Mouse (Mus musculus): ENCODE data around the gene Lrrc74a. TPM values are rescaled to one million over a fixed set of nuclear protein-coding genes. Genes with fewer than 3 reads are reported as not detected.

Gene Lrrc74a
- polyA plus RNA-seq, 1 experiment: not detected

DNA sequence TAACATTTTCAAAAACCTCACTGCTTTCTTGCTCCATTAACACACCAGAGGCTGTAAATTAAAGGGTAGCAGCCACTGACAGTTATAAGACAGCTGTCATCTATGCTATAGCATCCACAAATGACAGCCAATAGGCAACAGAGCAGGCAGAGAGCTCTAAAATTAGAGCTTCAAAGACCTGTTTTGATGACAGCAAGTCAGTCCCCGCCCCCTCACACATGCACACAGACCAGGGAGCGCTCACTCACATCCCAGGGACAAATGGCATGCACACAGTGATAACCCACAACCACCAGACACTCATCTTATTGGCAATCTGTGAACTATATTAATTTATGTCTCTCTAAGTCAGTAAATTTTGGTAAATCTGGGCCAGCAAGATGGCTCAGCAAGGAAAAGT, 9.9 kb upstream of the Lrrc74a start:
- no peaks in the 10 kb centered on the region for H3K4me1 ChIP-seq (ENCODE audit: control insufficient read depth, insufficient read depth, low read length)
- no peak overlapping the region for H3K9ac ChIP-seq (ENCODE audit: low read depth, poor library complexity, severe bottlenecking)
- H3K4me3 ChIP-seq (ENCODE audit: low read depth, low read length): no peak overlapping the region
- H3K9me3 ChIP-seq (replicated peaks; ENCODE audit: control insufficient read depth, insufficient read depth, low read length, poor library complexity, severe bottlenecking): no peaks in the 10 kb centered on the region
- H3K27ac ChIP-seq (ENCODE audit: insufficient read depth, low read length): no peak overlapping the region
- no peaks in the 10 kb centered on the region for H3K36me3 ChIP-seq (ENCODE audit: control insufficient read depth, insufficient read depth, low read length, poor library complexity, severe bottlenecking)
- TF ChIP-seq CTCF (IDR thresholded peaks at IDR 0.05; ENCODE audit: low read depth, low read length): no peak
- TF ChIP-seq POLR2A (IDR thresholded peaks at IDR 0.05; ENCODE audit: insufficient read depth, low read length): no peak
- TF ChIP-seq EP300 (IDR thresholded peaks at IDR 0.05; ENCODE audit: insufficient read depth, low read depth, low read length): no peak
- no peaks in the 10 kb centered on the region for H3K27me3 ChIP-seq (ENCODE audit: control insufficient read depth, insufficient read depth, low read length, poor library complexity, severe bottlenecking)

DNA sequence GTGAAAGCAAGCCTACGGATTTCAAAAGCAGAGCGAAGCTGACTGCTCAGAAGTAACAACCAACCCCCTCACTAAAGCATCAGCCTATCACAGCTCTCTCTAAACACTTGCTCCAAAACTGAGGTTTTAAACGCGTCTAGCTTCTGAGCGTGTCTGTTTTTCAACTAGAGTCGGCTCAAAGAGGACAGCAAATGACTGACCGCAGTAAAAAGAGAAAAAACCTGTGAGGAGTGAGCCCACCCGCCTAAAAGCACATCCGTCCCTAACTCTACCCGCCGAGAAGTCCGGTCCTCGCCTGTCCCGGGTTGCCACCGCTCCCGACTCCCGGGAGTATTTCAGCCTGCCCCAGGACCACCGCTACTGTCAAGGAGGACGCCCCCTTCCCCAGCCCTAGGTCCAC, 8.5 kb upstream of the Lrrc74a start:
- H3K27me3 ChIP-seq (ENCODE audit: control insufficient read depth, insufficient read depth, low read length, poor library complexity, severe bottlenecking): no peaks in the 10 kb centered on the region
- TF ChIP-seq CTCF (IDR thresholded peaks at IDR 0.05; ENCODE audit: low read depth, low read length): no peak
- no peak for TF ChIP-seq EP300 (IDR thresholded peaks at IDR 0.05; ENCODE audit: insufficient read depth, low read depth, low read length)
- H3K9ac ChIP-seq (ENCODE audit: low read depth, poor library complexity, severe bottlenecking): peak overlapping the region; percentile 86
- H3K36me3 ChIP-seq (ENCODE audit: control insufficient read depth, insufficient read depth, low read length, poor library complexity, severe bottlenecking): no peaks in the 10 kb centered on the region
- no peak overlapping the region for H3K27ac ChIP-seq (ENCODE audit: insufficient read depth, low read length)
- H3K4me3 ChIP-seq (ENCODE audit: low read depth, low read length): peak overlapping the region; percentile 88
- H3K9me3 ChIP-seq (replicated peaks; ENCODE audit: control insufficient read depth, insufficient read depth, low read length, poor library complexity, severe bottlenecking): no peaks in the 10 kb centered on the region
- no peaks in the 10 kb centered on the region for H3K4me1 ChIP-seq (ENCODE audit: control insufficient read depth, insufficient read depth, low read length)

DNA sequence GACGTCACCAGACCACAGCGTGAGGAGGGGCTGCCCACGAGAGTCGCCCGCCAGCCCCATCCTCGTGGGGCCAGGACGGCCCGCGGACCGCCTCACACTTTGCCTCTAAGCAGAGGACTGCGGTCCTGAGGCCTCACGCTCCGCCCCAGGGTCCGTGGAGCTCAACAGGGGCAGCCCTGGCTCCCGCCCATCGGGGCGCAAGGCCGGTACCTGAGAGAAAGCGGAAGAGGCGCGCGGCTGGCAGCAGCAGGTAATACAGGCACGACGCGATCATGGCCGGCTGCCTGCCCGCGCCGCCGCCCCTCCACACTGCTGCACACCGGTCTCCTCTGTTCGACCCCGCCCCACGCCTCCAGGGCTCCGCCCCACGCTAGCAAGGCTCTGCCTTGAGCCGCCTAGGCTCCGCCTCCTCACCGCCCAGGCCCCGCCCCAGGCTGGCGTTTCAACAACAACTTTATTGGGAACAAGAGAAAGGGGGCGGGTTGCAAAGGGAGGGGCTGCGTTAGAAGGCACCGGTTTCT, 8.0 kb upstream of the Lrrc74a start, which contains the start of gene Angel1:
Gene Angel1, minus strand, starts transcription at position 341 of the 521 bp plus-strand sequence.
- Histone ChIP-seq H3K27ac (ENCODE audit: insufficient read depth, low read length) (no peak within 1 kb of the TSS), H3K9me3 (replicated peaks; ENCODE audit: control insufficient read depth, insufficient read depth, low read length, poor library complexity, severe bottlenecking) (no peaks in the 10 kb centered on the region), H3K9ac (ENCODE audit: low read depth, poor library complexity, severe bottlenecking) (peak within 1 kb of the TSS; percentile 86), H3K27me3 (ENCODE audit: control insufficient read depth, insufficient read depth, low read length, poor library complexity, severe bottlenecking) (no peaks in the 10 kb centered on the region), H3K4me3 (ENCODE audit: low read depth, low read length) (peak within 1 kb of the TSS; percentile 88), H3K4me1 (ENCODE audit: control insufficient read depth, insufficient read depth, low read length) (no peaks in the 10 kb centered on the region), H3K36me3 (ENCODE audit: control insufficient read depth, insufficient read depth, low read length, poor library complexity, severe bottlenecking) (no peaks in the 10 kb centered on the region)
- no peak for TF ChIP-seq CTCF (IDR thresholded peaks at IDR 0.05; ENCODE audit: low read depth, low read length)
- TF ChIP-seq POLR2A (IDR thresholded peaks at IDR 0.05; ENCODE audit: insufficient read depth, low read length): peak; percentile 88
- TF ChIP-seq EP300 (IDR thresholded peaks at IDR 0.05; ENCODE audit: insufficient read depth, low read depth, low read length): no peak

- H3K27ac ChIP-seq (ENCODE audit: insufficient read depth, low read length): no peak overlapping the region
- no peak overlapping the region for H3K9ac ChIP-seq (ENCODE audit: low read depth, poor library complexity, severe bottlenecking)
- H3K9me3 ChIP-seq (replicated peaks; ENCODE audit: control insufficient read depth, insufficient read depth, low read length, poor library complexity, severe bottlenecking): no peaks in the 10 kb centered on the region
- H3K36me3 ChIP-seq (ENCODE audit: control insufficient read depth, insufficient read depth, low read length, poor library complexity, severe bottlenecking): no peaks in the 10 kb centered on the region
- no peak overlapping the region for H3K4me3 ChIP-seq (ENCODE audit: low read depth, low read length)
- no peaks in the 10 kb centered on the region for H3K4me1 ChIP-seq (ENCODE audit: control insufficient read depth, insufficient read depth, low read length)
- TF ChIP-seq CTCF (IDR thresholded peaks at IDR 0.05; ENCODE audit: low read depth, low read length) (no peak), POLR2A (IDR thresholded peaks at IDR 0.05; ENCODE audit: insufficient read depth, low read length) (no peak), EP300 (IDR thresholded peaks at IDR 0.05; ENCODE audit: insufficient read depth, low read depth, low read length) (no peak)
- H3K27me3 ChIP-seq (ENCODE audit: control insufficient read depth, insufficient read depth, low read length, poor library complexity, severe bottlenecking): no peaks in the 10 kb centered on the region
Observed at GRCm38 (mm10) chr12:86761036-86761435, 26.9 kb downstream of the Lrrc74a start.

- Histone ChIP-seq H3K4me3 (ENCODE audit: low read depth, low read length) (no peak overlapping the region), H3K36me3 (ENCODE audit: control insufficient read depth, insufficient read depth, low read length, poor library complexity, severe bottlenecking) (no peaks in the 10 kb centered on the region), H3K27ac (ENCODE audit: insufficient read depth, low read length) (no peak overlapping the region), H3K27me3 (ENCODE audit: control insufficient read depth, insufficient read depth, low read length, poor library complexity, severe bottlenecking) (no peaks in the 10 kb centered on the region), H3K9me3 (replicated peaks; ENCODE audit: control insufficient read depth, insufficient read depth, low read length, poor library complexity, severe bottlenecking) (no peaks in the 10 kb centered on the region), H3K9ac (ENCODE audit: low read depth, poor library complexity, severe bottlenecking) (no peak overlapping the region), H3K4me1 (ENCODE audit: control insufficient read depth, insufficient read depth, low read length) (peaks cover 2% of the 10 kb centered on the region)
- TF ChIP-seq POLR2A (IDR thresholded peaks at IDR 0.05; ENCODE audit: insufficient read depth, low read length) (no peak), EP300 (IDR thresholded peaks at IDR 0.05; ENCODE audit: insufficient read depth, low read depth, low read length) (no peak), CTCF (IDR thresholded peaks at IDR 0.05; ENCODE audit: low read depth, low read length) (no peak)
Observed at GRCm38 (mm10) chr12:86764060-86764459, 29.9 kb downstream of the Lrrc74a start.

GRCm38 (mm10) chr12:86766467-86766866, 32.3 kb downstream of the Lrrc74a start:
- Histone ChIP-seq H3K4me3 (ENCODE audit: low read depth, low read length) (no peak overlapping the region), H3K36me3 (ENCODE audit: control insufficient read depth, insufficient read depth, low read length, poor library complexity, severe bottlenecking) (no peaks in the 10 kb centered on the region), H3K27ac (ENCODE audit: insufficient read depth, low read length) (no peak overlapping the region), H3K4me1 (ENCODE audit: control insufficient read depth, insufficient read depth, low read length) (peaks cover 7% of the 10 kb centered on the region), H3K9me3 (replicated peaks; ENCODE audit: control insufficient read depth, insufficient read depth, low read length, poor library complexity, severe bottlenecking) (no peaks in the 10 kb centered on the region), H3K27me3 (ENCODE audit: control insufficient read depth, insufficient read depth, low read length, poor library complexity, severe bottlenecking) (no peaks in the 10 kb centered on the region), H3K9ac (ENCODE audit: low read depth, poor library complexity, severe bottlenecking) (no peak overlapping the region)
- TF ChIP-seq CTCF (IDR thresholded peaks at IDR 0.05; ENCODE audit: low read depth, low read length) (no peak), EP300 (IDR thresholded peaks at IDR 0.05; ENCODE audit: insufficient read depth, low read depth, low read length) (no peak), POLR2A (IDR thresholded peaks at IDR 0.05; ENCODE audit: insufficient read depth, low read length) (no peak)
